Mouse (Mus musculus) small intestine, adult 2 months (tissue): Measurements from ENCODE around the gene Cep152.

ENCODE experiments used
- CTCF ChIP-seq: fragments of 200-500 bp; IDR thresholded peaks from 2 replicates; pipeline ENCODE4 v1.5.1; 2012; ENCODE audit warnings: low read depth, mild to moderate bottlenecking, control low read depth, inconsistent platforms, low read length, moderate library complexity, mixed read lengths; ENCODE audit not compliant: insufficient replicate concordance, insufficient read length; ENCODE audit errors: extremely low read depth
- POLR2A ChIP-seq: fragments of 200-500 bp; IDR thresholded peaks from 2 replicates; pipeline ENCODE4 v1.6.1; 2012; ENCODE audit warnings: low read depth, mild to moderate bottlenecking, control low read depth, inconsistent platforms, low read length, moderate library complexity

GRCm38 (mm10) chr2:125604646-125605045 is 20.3 kb downstream of the Cep152 start:
- TF ChIP-seq POLR2A (no peak), CTCF (peak; percentile 54; the same call in 1 of the 2 replicates)
